9 mouse cellular contexts compared by ENCODE assay signal in genomic region chr6:148913938-148914337, GRCm38 (mm10). TPM values are rescaled to one million over a fixed set of nuclear protein-coding genes. Genes with fewer than 3 reads are reported as not detected.
DNase-seq lines count a peak whose midpoint lies in the region; ATAC-seq and TF ChIP-seq lines count a peak whose summit lies in the region.
"Had no signal": no experiment of that assay in that cellular context is flagged by ENCODE, and none has a peak within 500 bp of the region (broad histone marks: within the 10 kb centered on the region; RNA-seq: fewer than 3 reads in every experiment).

No protein-coding gene starts in this region.

- DNase-seq in spleen, adult 2 months (ENCODE audit: low read depth in 1 of 2, low spot score in 2 of 2), result peak; percentile 28 to 41
- no peak for DNase-seq in spleen, adult 12 weeks (ENCODE audit: low spot score)
- DNase-seq in brain, adult 2 months (ENCODE audit: low read depth, low spot score), result peak; percentile 88
- peak; percentile 16 to 23 for DNase-seq in layer of hippocampus, postnatal 36 days
- peak; percentile 80 for DNase-seq in splenic B cell, adult 2 months (ENCODE audit: low read depth, low spot score)

- H3K4me3 ChIP-seq in spleen, adult 2 months (ENCODE audit: extremely low read depth, insufficient read depth, insufficient read length), result no peak overlapping the region
- no peak overlapping the region for H3K4me3 ChIP-seq in hindbrain, embryonic 16.5 days (ENCODE audit: low read length)
- H3K4me3 ChIP-seq: embryonic facial prominence, embryonic 15.5 days had no signal

- H3K9ac ChIP-seq in hindbrain, embryonic 16.5 days (ENCODE audit: low read depth, low read length), result no peak overlapping the region
- H3K9ac ChIP-seq: embryonic facial prominence, embryonic 15.5 days had no signal

- no peaks in the 10 kb centered on the region for H3K4me1 ChIP-seq in spleen, adult 2 months (ENCODE audit: control insufficient read depth, insufficient read depth, insufficient read length)
- no peaks in the 10 kb centered on the region for H3K4me1 ChIP-seq in hindbrain, embryonic 16.5 days (ENCODE audit: control insufficient read depth, insufficient read depth, low read depth, low read length)
- H3K4me1 ChIP-seq: embryonic facial prominence, embryonic 15.5 days had no signal

- 0 out of 2 replicates have a peak, but pooled peaks have one; percentile 39 for ATAC-seq in erythroid progenitor cell, adult 5-6 weeks (replicated peaks; ENCODE audit: low FRiP score, poor library complexity, severe bottlenecking)
- peak; percentile 68 for ATAC-seq in hindbrain, embryonic 16.5 days
- peak; percentile 86 for ATAC-seq in megakaryocyte-erythroid progenitor cell, adult 5-6 weeks (replicated peaks; ENCODE audit: low FRiP score, low TSS enrichment, poor library complexity, severe bottlenecking)

- H3K27me3 ChIP-seq in spleen, adult 2 months (ENCODE audit: control insufficient read depth, insufficient read depth, low read length), result no peaks in the 10 kb centered on the region
- no peaks in the 10 kb centered on the region for H3K27me3 ChIP-seq in hindbrain, embryonic 16.5 days (replicated peaks; ENCODE audit: control insufficient read depth, insufficient read depth, low read length)
- H3K27me3 ChIP-seq in splenic B cell, adult 2 months (ENCODE audit: control insufficient read depth, insufficient read depth, low read length, poor library complexity, severe bottlenecking), result no peaks in the 10 kb centered on the region
- H3K27me3 ChIP-seq: embryonic facial prominence, embryonic 15.5 days had no signal

- H3K4me2 ChIP-seq in hindbrain, embryonic 16.5 days (ENCODE audit: low read length), result no peak overlapping the region
- H3K4me2 ChIP-seq: embryonic facial prominence, embryonic 15.5 days had no signal

- 11% methylated on average over 2 of the region's 2 CpGs for WGBS in spleen, adult 2 months
- WGBS in hindbrain, embryonic 16.5 days, result 11% methylated on average over 2 of the region's 2 CpGs

- TF ChIP-seq POLR2A in spleen, adult 2 months (IDR thresholded peaks at IDR 0.05; ENCODE audit: low read depth, low read length), result no peak

- TF ChIP-seq CTCF in spleen, adult 2 months (IDR thresholded peaks at IDR 0.05; ENCODE audit: extremely low read depth, insufficient read depth, insufficient read length, insufficient replicate concordance), result peak; percentile 28; the same call in 1 of the 2 replicates

- H3K36me3 ChIP-seq in spleen, adult 2 months (ENCODE audit: control insufficient read depth, insufficient read depth, low read length), result no peaks in the 10 kb centered on the region
- H3K36me3 ChIP-seq in hindbrain, embryonic 16.5 days (ENCODE audit: control insufficient read depth, insufficient read depth, low read length), result no peaks in the 10 kb centered on the region
- no peaks in the 10 kb centered on the region for H3K36me3 ChIP-seq in splenic B cell, adult 2 months (ENCODE audit: control insufficient read depth, insufficient read depth, low read length, poor library complexity, severe bottlenecking)
- H3K36me3 ChIP-seq: embryonic facial prominence, embryonic 15.5 days had no signal

- no peak overlapping the region for H3K27ac ChIP-seq in spleen, adult 2 months (ENCODE audit: insufficient read depth, low read length)
- no peak overlapping the region for H3K27ac ChIP-seq in hindbrain, embryonic 16.5 days (ENCODE audit: low read depth, low read length)
- H3K27ac ChIP-seq: embryonic facial prominence, embryonic 15.5 days had no signal

- no peaks in the 10 kb centered on the region for H3K9me3 ChIP-seq in hindbrain, embryonic 16.5 days (ENCODE audit: control insufficient read depth, low read length)
- H3K9me3 ChIP-seq: embryonic facial prominence, embryonic 15.5 days had no signal

RNA-seq across cellular contexts. Expression of gene Caprin2, which starts 17.9 kb away (rescaled TPM):
- polyA plus RNA-seq in spleen, adult 2 months (2012; rRNA removed), result 2.1 and 2.9 TPM in 2 replicates
- total RNA-seq in erythroid progenitor cell, adult 5-6 weeks (2015; ENCODE audit: low replicate concordance), result 13.0 and 23.9 TPM in 2 replicates
- total RNA-seq in erythroid progenitor cell, adult 5-6 weeks (2017; ENCODE audit: low replicate concordance), result 8.5 and 16.4 TPM in 2 replicates
- polyA plus RNA-seq in hindbrain, embryonic 16.5 days (2015; fragmentation: Nextera tagmentation; extraction: Ambion mirVana), result 9.6 and 10.3 TPM in 2 replicates
- 1 to 10 TPM; 7.6 to 7.8 TPM for total RNA-seq in layer of hippocampus, postnatal 36 days (2021)
- 37.8 and 42.2 TPM in 2 replicates for total RNA-seq in megakaryocyte-erythroid progenitor cell, adult 5-6 weeks (2014; fragmentation: Nextera tagmentation)
- 22.1 and 30.5 TPM in 2 replicates for total RNA-seq in megakaryocyte-erythroid progenitor cell, adult 5-6 weeks (2017)

RNA-seq across cellular contexts. Expression of gene Sinhcaf, which starts 32.3 kb away (rescaled TPM):
- polyA plus RNA-seq in spleen, adult 2 months (2012; rRNA removed), result 2.7 and 2.8 TPM in 2 replicates
- 1.1 and 9.2 TPM in 2 replicates for total RNA-seq in erythroid progenitor cell, adult 5-6 weeks (2015; ENCODE audit: low replicate concordance)
- total RNA-seq in erythroid progenitor cell, adult 5-6 weeks (2017; ENCODE audit: low replicate concordance), result 4.5 and 14.1 TPM in 2 replicates
- polyA plus RNA-seq in hindbrain, embryonic 16.5 days (2015; fragmentation: Nextera tagmentation; extraction: Ambion mirVana), result 31.2 and 38.7 TPM in 2 replicates
- 1 to 10 TPM; 4.3 to 5.0 TPM for total RNA-seq in layer of hippocampus, postnatal 36 days (2021)
- total RNA-seq in megakaryocyte-erythroid progenitor cell, adult 5-6 weeks (2014; fragmentation: Nextera tagmentation), result 32.1 and 46.3 TPM in 2 replicates
- 134 and 160 TPM in 2 replicates for total RNA-seq in megakaryocyte-erythroid progenitor cell, adult 5-6 weeks (2017)
